Mouse (Mus musculus) neural tube, embryonic 14.5 days (tissue): ENCODE measurements around the gene Smyd3. TPM values are rescaled to one million over a fixed set of nuclear protein-coding genes. Genes with fewer than 3 reads are reported as not detected.

Experiments
- ATAC-seq: fragments of 200-750 bp; cut with Nextera tagmentation; 2 replicates; pipeline ENCODE4 v1.8.0; 2017; ENCODE audit warnings: low read depth, mild to moderate bottlenecking, moderate TSS enrichment, moderate library complexity
- H3K27ac ChIP-seq: fragments of 300-500 bp; sonication (generic); 2 replicates; pipeline ENCODE4 v1.5.1; 2014; ENCODE audit warnings: low read depth, mild to moderate bottlenecking, control low read depth, low read length, moderate library complexity, mixed read lengths
- H3K27me3 ChIP-seq: fragments of 300-500 bp; sonication (generic); 2 replicates; pipeline ENCODE4 v1.6.1; 2014; ENCODE audit warnings: low read length; ENCODE audit not compliant: control insufficient read depth, insufficient read depth
- H3K36me3 ChIP-seq: fragments of 300-500 bp; sonication (generic); 2 replicates; pipeline ENCODE4 v1.6.1; 2014; ENCODE audit warnings: low read length, mixed read lengths; ENCODE audit not compliant: control insufficient read depth, insufficient read depth
- H3K4me1 ChIP-seq: fragments of 300-500 bp; sonication (generic); 2 replicates; pipeline ENCODE4 v1.6.1; 2014; ENCODE audit warnings: low read length; ENCODE audit not compliant: control insufficient read depth, insufficient read depth
- H3K4me2 ChIP-seq: fragments of 300-500 bp; sonication (generic); 2 replicates; pipeline ENCODE4 v1.6.1; 2014; ENCODE audit warnings: mild to moderate bottlenecking, low read depth, low read length, control low read depth
- H3K4me3 ChIP-seq: fragments of 300-500 bp; sonication (generic); 2 replicates; pipeline ENCODE4 v1.5.1; 2014; ENCODE audit warnings: low read depth, low read length, control low read depth, mixed read lengths
- H3K9ac ChIP-seq: fragments of 300-500 bp; sonication (generic); replicated peaks from 2 replicates; pipeline ENCODE4 v1.6.1; 2014; ENCODE audit warnings: low read depth, mild to moderate bottlenecking, control low read depth, low read length, mixed read lengths
- H3K9me3 ChIP-seq: fragments of 300-500 bp; sonication (generic); 2 replicates; pipeline ENCODE4 v1.6.1; 2016; ENCODE audit warnings: low read length; ENCODE audit not compliant: control insufficient read depth
- WGBS: fragments of 180-500 bp; shearing (Covaris S2); extraction: QIAGEN DNeasy Blood & Tissue Kit; methylation state at CpG from one replicate; pipeline ENCODE4 v1.1.7; 2014; 5-methylcytosine and 5-hydroxymethylcytosine counted together
- polyA plus RNA-seq: library from polyadenylated mRNA; unstranded; fragments of >200 nt; fragmentation: Nextera tagmentation; extraction: Ambion mirVana; gene quantifications from 2 replicates; pipeline ENCODE4 v1.2.1, GENCODE M21; 2014

Gene Smyd3
- polyA plus RNA-seq, 1 experiment from 2014 or later, result 25.6 TPM

- Histone ChIP-seq H3K4me1 (peaks cover 1% of the 10 kb centered on the region; the same call in 1 of the 2 replicates), H3K27ac (no peak overlapping the region), H3K4me2 (no peak overlapping the region), H3K4me3 (no peak overlapping the region), H3K9me3 (no peaks in the 10 kb centered on the region), H3K27me3 (no peaks in the 10 kb centered on the region), H3K9ac (no peak overlapping the region), H3K36me3 (no peaks in the 10 kb centered on the region)
- WGBS, result 90% methylated on average over 6 of the region's 6 CpGs
- no peak for ATAC-seq
These were observed 231.1 kb downstream of the Smyd3 start for GRCm38 (mm10) chr1:179286748-179287147.

GRCm38 (mm10) chr1:179282821-179283220 lies 235.0 kb downstream of the Smyd3 start:
- 78% methylated on average over 5 of the region's 5 CpGs for WGBS
- ATAC-seq, result no peak
- H3K4me1 ChIP-seq, result peaks cover 8% of the 10 kb centered on the region; the same call in 1 of the 2 replicates
- H3K27me3 ChIP-seq, result no peaks in the 10 kb centered on the region
- no peak overlapping the region for H3K9ac ChIP-seq
- no peak overlapping the region for H3K27ac ChIP-seq
- no peak overlapping the region for H3K4me3 ChIP-seq
- H3K9me3 ChIP-seq, result no peaks in the 10 kb centered on the region
- H3K4me2 ChIP-seq, result no peak overlapping the region
- H3K36me3 ChIP-seq, result no peaks in the 10 kb centered on the region

- Histone ChIP-seq H3K9me3 (no peaks in the 10 kb centered on the region), H3K4me1 (peaks cover 8% of the 10 kb centered on the region; the same call in 1 of the 2 replicates), H3K4me2 (no peak overlapping the region), H3K27me3 (no peaks in the 10 kb centered on the region), H3K36me3 (no peaks in the 10 kb centered on the region), H3K27ac (0 out of 2 replicates have a peak overlapping the region, but pooled peaks have one; percentile 48), H3K9ac (no peak overlapping the region), H3K4me3 (no peak overlapping the region)
- peak; percentile 60; the same call in 1 of the 2 replicates for ATAC-seq
- WGBS, result 53% methylated on average over 13 of the region's 13 CpGs
These were observed 236.3 kb downstream of the Smyd3 start for GRCm38 (mm10) chr1:179281401-179282121.

GRCm38 (mm10) chr1:179279116-179279515 lies 238.7 kb downstream of the Smyd3 start:
- Histone ChIP-seq H3K4me3 (no peak overlapping the region), H3K4me2 (no peak overlapping the region), H3K4me1 (peaks cover 8% of the 10 kb centered on the region; the same call in 1 of the 2 replicates), H3K36me3 (no peaks in the 10 kb centered on the region), H3K9ac (no peak overlapping the region), H3K9me3 (no peaks in the 10 kb centered on the region), H3K27me3 (no peaks in the 10 kb centered on the region), H3K27ac (no peak overlapping the region)
- ATAC-seq, result no peak
- 96% methylated on average over 4 of the region's 4 CpGs for WGBS

- H3K4me2 ChIP-seq, result no peak overlapping the region
- no peak for ATAC-seq
- no peaks in the 10 kb centered on the region for H3K36me3 ChIP-seq
- H3K9me3 ChIP-seq, result no peaks in the 10 kb centered on the region
- no peaks in the 10 kb centered on the region for H3K27me3 ChIP-seq
- no peak overlapping the region for H3K9ac ChIP-seq
- no peak overlapping the region for H3K4me3 ChIP-seq
- WGBS, result 91% methylated on average over 9 of the region's 9 CpGs
- no peak overlapping the region for H3K27ac ChIP-seq
- peaks cover 8% of the 10 kb centered on the region; the same call in 1 of the 2 replicates for H3K4me1 ChIP-seq
These were observed 240.5 kb downstream of the Smyd3 start for GRCm38 (mm10) chr1:179277346-179277745.

- Histone ChIP-seq H3K4me2 (no peak overlapping the region), H3K36me3 (no peaks in the 10 kb centered on the region), H3K27ac (no peak overlapping the region), H3K9me3 (no peaks in the 10 kb centered on the region), H3K9ac (no peak overlapping the region), H3K4me3 (no peak overlapping the region), H3K27me3 (no peaks in the 10 kb centered on the region), H3K4me1 (peaks cover 8% of the 10 kb centered on the region; the same call in 1 of the 2 replicates)
- WGBS, result 95% methylated on average over 1 of the region's 1 CpGs
- no peak for ATAC-seq
These were observed 241.0 kb downstream of the Smyd3 start for GRCm38 (mm10) chr1:179276866-179277265.

- no peak for ATAC-seq
- WGBS, result 91% methylated on average over 4 of the region's 4 CpGs
- Histone ChIP-seq H3K27ac (no peak overlapping the region), H3K9ac (no peak overlapping the region), H3K4me3 (no peak overlapping the region), H3K27me3 (no peaks in the 10 kb centered on the region), H3K36me3 (no peaks in the 10 kb centered on the region), H3K4me2 (no peak overlapping the region), H3K4me1 (no peaks in the 10 kb centered on the region), H3K9me3 (no peaks in the 10 kb centered on the region)
These were observed 244.9 kb downstream of the Smyd3 start for GRCm38 (mm10) chr1:179272926-179273325.

GRCm38 (mm10) chr1:179272351-179272750 lies 245.5 kb downstream of the Smyd3 start:
- ATAC-seq, result no peak
- Histone ChIP-seq H3K27me3 (no peaks in the 10 kb centered on the region), H3K9me3 (no peaks in the 10 kb centered on the region), H3K36me3 (no peaks in the 10 kb centered on the region), H3K4me1 (no peaks in the 10 kb centered on the region), H3K4me3 (no peak overlapping the region), H3K4me2 (no peak overlapping the region), H3K27ac (no peak overlapping the region), H3K9ac (no peak overlapping the region)

- no peaks in the 10 kb centered on the region for H3K27me3 ChIP-seq
- ATAC-seq, result no peak
- H3K9me3 ChIP-seq, result no peaks in the 10 kb centered on the region
- H3K4me1 ChIP-seq, result peaks cover under 1% of the 10 kb centered on the region; the same call in 1 of the 2 replicates
- 71% methylated on average over 3 of the region's 3 CpGs for WGBS
- no peak overlapping the region for H3K9ac ChIP-seq
- H3K36me3 ChIP-seq, result no peaks in the 10 kb centered on the region
- no peak overlapping the region for H3K4me2 ChIP-seq
- H3K4me3 ChIP-seq, result no peak overlapping the region
- H3K27ac ChIP-seq, result no peak overlapping the region
These were observed 250.9 kb downstream of the Smyd3 start for GRCm38 (mm10) chr1:179266936-179267335.
